Mouse (Mus musculus) cerebellum, adult 9-10 months (tissue): ENCODE results near the gene Med11.
A peak's percentile ranks its signal among the peaks of the same experiment; 100 is the strongest.
"Not testable (repeated sequence)": the region's sequence is repeated elsewhere in the genome, so short reads cannot be mapped to it uniquely, and the experiment has no call there.

Experiments used
- DNase-seq: peaks from one replicate; pipeline ENCODE4 v3.0.0; 2022

Med11 gene

GRCm38 (mm10) chr11:70451797-70452498 lies at the start of gene Med11:
Gene Med11, plus strand, starts transcription at chr11:70451919.
- peak; percentile 98 for DNase-seq

GRCm38 (mm10) chr11:70403598-70403997 lies 48.1 kb upstream of the Med11 start:
- DNase-seq = no peak

GRCm38 (mm10) chr11:70409594-70410296 lies 42.0 kb upstream of the Med11 start, which contains the start of gene Pelp1:
Gene Pelp1, minus strand, starts transcription at chr11:70410031.
- DNase-seq = peak; percentile 82

- no peak for DNase-seq
Observed at GRCm38 (mm10) chr11:70410297-70410643, 41.4 kb upstream of the Med11 start.

GRCm38 (mm10) chr11:70412591-70412990 lies 39.1 kb upstream of the Med11 start:
- no peak for DNase-seq

- peak; percentile 83 for DNase-seq
Observed at GRCm38 (mm10) chr11:70413961-70414360, 37.8 kb upstream of the Med11 start.

- no peak for DNase-seq
Observed at GRCm38 (mm10) chr11:70418199-70418598, 33.5 kb upstream of the Med11 start.

GRCm38 (mm10) chr11:70419486-70419885 lies 32.2 kb upstream of the Med11 start:
- DNase-seq = no peak

GRCm38 (mm10) chr11:70426598-70426997 lies 25.1 kb upstream of the Med11 start:
- not testable (repeated sequence) for DNase-seq

- DNase-seq = peak; percentile 61
Observed at GRCm38 (mm10) chr11:70431574-70431973, 20.1 kb upstream of the Med11 start.

GRCm38 (mm10) chr11:70432048-70432894 lies 19.4 kb upstream of the Med11 start, which contains the start of gene Arrb2:
Gene Arrb2, plus strand, starts transcription at chr11:70432635.
- DNase-seq = peak; percentile 98

GRCm38 (mm10) chr11:70432895-70433568 lies 18.7 kb upstream of the Med11 start:
- no peak for DNase-seq

GRCm38 (mm10) chr11:70433569-70433943 lies 18.2 kb upstream of the Med11 start:
- peak; percentile 36 for DNase-seq

GRCm38 (mm10) chr11:70433951-70434350 lies 17.8 kb upstream of the Med11 start:
- DNase-seq = no peak

GRCm38 (mm10) chr11:70435476-70435875 lies 16.2 kb upstream of the Med11 start:
- DNase-seq = no peak

GRCm38 (mm10) chr11:70437426-70437825 lies 14.3 kb upstream of the Med11 start:
- DNase-seq = no peak

GRCm38 (mm10) chr11:70438728-70439374 lies 12.9 kb upstream of the Med11 start:
- DNase-seq = no peak

GRCm38 (mm10) chr11:70440637-70441036 lies 11.1 kb upstream of the Med11 start:
- no peak for DNase-seq

GRCm38 (mm10) chr11:70441882-70442281 lies 9.8 kb upstream of the Med11 start:
- DNase-seq = no peak

- DNase-seq = no peak
Observed at GRCm38 (mm10) chr11:70443964-70444363, 7.8 kb upstream of the Med11 start.

GRCm38 (mm10) chr11:70444667-70445066 lies 7.1 kb upstream of the Med11 start:
- no peak for DNase-seq

GRCm38 (mm10) chr11:70446756-70447155 lies 5.0 kb upstream of the Med11 start:
- no peak for DNase-seq
